Mouse (Mus musculus) subcutaneous adipose tissue, adult 2 months (tissue): ENCODE measurements around the gene 1700080E11Rik. TPM values are rescaled to one million over a fixed set of nuclear protein-coding genes. Genes with fewer than 3 reads are reported as not detected.

Experiments
- polyA plus RNA-seq: library from polyadenylated mRNA; depleted of rRNA; stranded (reverse); fragments of >200 nt; gene quantifications from 2 replicates; pipeline ENCODE4 v1.2.3, GENCODE M21; 2012; ENCODE audit warnings: low replicate concordance; rRNA removed

Gene 1700080E11Rik
- not detected in 2 replicates for polyA plus RNA-seq

GRCm38 (mm10) chr9:105144992-105145391 is at the start of gene 1700080E11Rik:
TSS of gene 1700080E11Rik (minus strand) at chr9:105145092.

GRCm38 (mm10) chr9:105131253-105132001 is 13.5 kb downstream of the 1700080E11Rik start, which contains the start of gene Nudt16:
TSS of gene Nudt16 (minus strand) at chr9:105131824.

Other genes with a start within 250 kb of the 1700080E11Rik start
- gene Mrpl3, start 91.9 kb downstream of the 1700080E11Rik start, polyA plus RNA-seq = 25.3 and 85.4 TPM in 2 replicates
- 12.9 and 13.4 TPM in 2 replicates for gene Nudt16, start 13.3 kb downstream of the 1700080E11Rik start, polyA plus RNA-seq